Mouse (Mus musculus) left cerebral cortex, postnatal 14 days (tissue): Measurements from ENCODE around the gene Arrdc1. TPM values are rescaled to one million over a fixed set of nuclear protein-coding genes. Genes with fewer than 3 reads are reported as not detected.
"Not testable (repeated sequence)": the region's sequence is repeated elsewhere in the genome, so short reads cannot be mapped to it uniquely, and the experiment has no call there.

Experiments used
- DNase-seq, 2 experiments: peaks; one replicate each; pipeline ENCODE4 v3.0.0; 2021 to 2022; ENCODE audit warnings: low spot score in 2 of 2, mixed read lengths in 1 of 2
- intact Hi-C: fragments of 180-260 bp; cut with DNase I; formaldehyde crosslinking; loops from one replicate; pipeline ENCODE4 v1.15.1; 2025
- long read RNA-seq, 2 experiments: library from polyadenylated mRNA; stranded (forward); transcript quantifications; one replicate each; pipeline ENCODE4 v2.0.0; 2021
- total RNA-seq, 2 experiments: library from RNA; stranded (reverse); gene quantifications; 2 replicates each; pipeline ENCODE4 v1.2.3; 2021

Arrdc1 gene
- 10 to 100 TPM; 15.2 to 19.0 TPM for total RNA-seq
- long read RNA-seq, experiment 1, partial matches to known transcripts: 0 of 9 reads
- long read RNA-seq, experiment 1, other reads (novel, unspliced or antisense): 8 of 9 reads
- long read RNA-seq, experiment 2, partial matches to known transcripts: 1 of 9 reads
- long read RNA-seq, experiment 2, other reads (novel, unspliced or antisense): 6 of 9 reads

- intact Hi-C loops: no loop called here
- peak; percentile 84 to 92 for DNase-seq
These were observed at the start of gene Arrdc1 for GRCm38 (mm10) chr2:24935057-24935796. TSS of gene Arrdc1 (minus strand) at chr2:24935252.

GRCm38 (mm10) chr2:24976960-24977359 lies 41.9 kb upstream of the Arrdc1 start:
- intact Hi-C loops: no loop called here
- no peak for DNase-seq

- peak; percentile 66 to 84 for DNase-seq
These were observed 40.7 kb upstream of the Arrdc1 start, which contains the start of gene Pnpla7 for GRCm38 (mm10) chr2:24975704-24976297. TSS of gene Pnpla7 (plus strand) at chr2:24976033.

DNA sequence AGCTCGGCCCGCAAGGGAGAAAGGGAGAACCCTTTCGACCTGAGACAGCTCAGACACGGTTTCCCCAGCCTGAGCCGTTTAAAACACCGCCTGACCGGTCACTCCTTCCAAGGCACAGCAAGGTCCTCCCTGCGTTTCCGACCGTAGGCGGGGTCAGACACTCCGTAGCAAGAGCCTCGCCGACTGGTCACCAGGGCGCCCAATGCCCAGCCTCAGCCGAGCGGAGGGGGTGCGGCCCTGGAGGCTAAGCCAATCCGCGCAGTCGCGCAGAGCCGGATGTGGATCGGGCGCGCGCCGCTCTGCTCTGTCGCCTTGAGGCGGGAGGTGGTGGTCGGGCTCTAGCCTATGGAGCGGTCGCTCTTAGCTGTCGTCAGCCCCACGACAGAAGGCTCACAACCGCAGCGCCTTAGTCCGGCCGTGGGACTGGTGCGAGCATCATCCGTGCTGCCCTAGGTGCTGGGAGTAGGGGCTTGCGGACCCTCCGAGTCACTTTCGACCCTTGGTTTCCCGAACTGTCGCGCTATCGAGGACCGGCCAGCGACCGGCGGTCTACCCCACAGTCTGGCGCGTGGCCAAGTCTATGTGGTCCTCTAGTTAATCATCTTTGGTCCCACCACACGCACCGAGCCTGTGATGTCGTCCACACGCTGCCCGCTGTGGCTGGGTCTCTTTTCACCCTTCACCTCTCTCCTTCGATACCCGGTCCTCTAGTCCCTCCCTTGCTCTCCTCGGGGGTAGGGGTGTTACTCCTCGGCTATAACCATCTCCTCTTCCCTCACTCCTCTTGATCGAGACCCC lies 40.1 kb upstream of the Arrdc1 start, which contains the start of gene Mrpl41:
Gene Mrpl41, minus strand, starts transcription at position 193 of the 798 bp plus-strand sequence.
- intact Hi-C loops: no loop called here
- peak; percentile 98 for DNase-seq

More at GRCm38 (mm10) chr2:24975704-24976297, 40.7 kb upstream of the Arrdc1 start, which contains the start of gene Pnpla7:
- intact Hi-C loops: no loop called here

DNA sequence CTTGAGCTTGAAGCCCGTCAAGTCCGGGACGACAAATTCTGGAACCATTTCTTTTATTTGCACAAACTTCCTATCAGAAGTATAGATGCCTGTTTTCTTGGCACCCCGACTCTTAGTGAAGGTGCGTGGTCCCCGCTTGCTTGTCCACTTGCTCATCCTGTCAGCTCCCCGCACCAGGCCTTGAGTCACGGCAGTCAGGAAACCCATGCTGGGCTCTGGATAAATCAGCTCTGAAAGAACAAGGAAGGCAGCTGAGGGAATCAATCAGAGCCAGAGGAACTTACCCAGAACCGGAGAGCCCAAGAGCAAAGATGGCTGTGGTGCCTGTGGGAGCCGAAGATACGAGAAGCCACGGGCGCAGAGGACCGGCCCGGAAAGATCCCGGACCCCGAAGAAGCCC lies 39.4 kb upstream of the Arrdc1 start:
- intact Hi-C loops: not testable (repeated sequence)
- peak in 1 of 2 experiments; percentile 16 for DNase-seq

- intact Hi-C loops: no loop called here
- no peak for DNase-seq
These were observed 35.3 kb upstream of the Arrdc1 start for GRCm38 (mm10) chr2:24970386-24970785.

DNA sequence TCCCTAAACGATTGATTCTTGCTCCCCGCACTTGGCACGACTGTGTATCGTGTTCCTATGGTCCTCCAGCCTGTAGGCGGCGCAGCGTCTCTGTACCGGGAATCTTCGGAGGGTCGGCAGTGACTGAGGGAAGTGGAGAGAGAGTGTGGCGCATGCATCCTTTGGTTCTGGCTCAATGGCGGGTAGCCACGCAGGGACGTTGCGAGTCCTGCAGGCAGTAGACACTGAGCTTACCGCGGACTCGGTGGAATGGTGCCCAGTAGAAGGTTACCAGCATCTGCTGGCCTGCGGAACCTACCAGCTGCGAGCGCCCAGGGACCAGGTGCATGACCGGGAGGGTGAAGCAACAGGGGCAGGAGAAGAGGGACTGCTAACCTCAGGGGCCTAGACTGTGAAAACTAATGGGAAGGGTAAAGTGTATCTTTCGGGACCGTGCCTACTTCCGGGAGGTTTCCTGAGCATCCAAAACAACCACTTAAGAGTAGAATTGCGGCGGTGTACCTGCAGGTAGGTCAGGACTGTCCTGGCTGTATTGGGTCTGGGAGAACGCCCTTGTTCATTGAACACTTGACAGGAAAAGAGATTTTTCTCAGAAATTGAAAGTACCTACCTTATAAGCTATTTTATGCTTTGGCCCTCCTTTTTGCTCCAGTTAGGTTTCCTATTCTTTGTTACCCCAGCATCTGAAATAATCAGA lies 27.4 kb upstream of the Arrdc1 start, which contains the start of gene Dph7:
Gene Dph7, plus strand, starts transcription at position 97 of the 697 bp plus-strand sequence.
- intact Hi-C loops: loop anchor here (5.0 kb wide), 1 partner anchor 220 kb away; the partner anchor contains the start of gene Nrarp
- peak; percentile 89 to 91 for DNase-seq

DNA sequence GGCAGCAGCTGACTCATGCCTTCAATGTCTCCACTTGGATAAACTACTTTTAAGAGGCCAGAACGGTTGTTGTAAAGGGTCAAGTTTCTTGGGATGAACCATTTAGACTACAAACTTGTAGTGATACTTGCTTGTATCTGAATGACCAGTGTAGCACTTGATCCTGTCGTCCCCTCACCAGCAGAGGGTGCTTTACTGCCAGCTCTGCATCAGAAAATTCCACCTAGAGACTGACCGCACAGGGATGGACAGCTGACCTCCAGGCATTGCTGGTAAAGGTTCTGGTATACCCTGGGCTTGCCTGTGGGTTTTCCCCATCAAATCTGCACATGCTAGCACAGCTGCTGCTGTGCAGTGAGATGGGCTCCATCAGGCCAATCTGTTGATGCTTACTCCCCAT lies 25.9 kb upstream of the Arrdc1 start:
- intact Hi-C loops: loop anchor here (5.0 kb wide), 1 partner anchor 221 kb away; the partner anchor contains the start of gene Nrarp
- DNase-seq: peak; percentile 45 to 49

DNA sequence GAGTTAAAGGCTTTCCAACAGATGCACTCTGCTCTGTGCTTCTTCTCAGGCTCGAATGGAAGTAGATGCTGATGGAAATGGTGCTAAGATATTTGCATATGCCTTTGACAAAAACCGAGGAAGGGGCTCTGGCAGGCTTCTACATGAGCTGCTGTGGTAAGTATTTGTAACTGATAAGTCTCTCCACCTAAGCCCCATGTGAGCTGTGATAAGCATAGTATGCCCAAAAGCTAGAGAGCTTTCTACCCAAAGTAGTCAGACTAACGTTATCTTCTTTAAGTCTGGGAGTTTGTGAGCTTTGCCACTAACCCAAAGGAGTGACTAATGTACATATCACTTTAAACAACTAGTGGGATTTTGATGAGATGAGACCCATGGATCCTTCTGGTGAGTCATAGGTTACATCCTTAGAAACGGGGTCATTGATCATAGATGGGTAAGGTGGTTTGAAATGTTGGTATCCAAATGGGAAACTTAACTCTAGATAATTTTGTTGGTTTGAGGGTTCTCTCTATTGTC lies 17.5 kb upstream of the Arrdc1 start:
- intact Hi-C loops: no loop called here
- no peak for DNase-seq

DNA sequence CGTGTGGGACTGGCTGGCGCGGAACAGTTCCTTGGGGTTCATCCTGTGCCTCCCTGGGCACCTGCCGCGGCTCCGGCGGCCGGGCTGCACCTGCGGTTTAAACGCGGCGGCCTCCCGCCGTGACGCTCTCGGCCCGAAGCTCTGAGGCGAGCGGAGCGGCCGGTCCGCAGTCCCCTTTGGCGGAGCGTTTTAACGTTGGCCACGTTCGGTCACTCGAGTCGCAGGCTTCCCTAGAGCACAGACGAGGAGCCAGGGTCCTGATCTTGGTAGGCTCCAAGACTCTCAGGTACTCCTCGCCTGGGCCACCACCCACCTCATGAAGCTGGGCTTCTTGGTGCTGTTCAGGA lies 15.1 kb upstream of the Arrdc1 start:
- no peak for DNase-seq
- intact Hi-C loops: no loop called here

DNA sequence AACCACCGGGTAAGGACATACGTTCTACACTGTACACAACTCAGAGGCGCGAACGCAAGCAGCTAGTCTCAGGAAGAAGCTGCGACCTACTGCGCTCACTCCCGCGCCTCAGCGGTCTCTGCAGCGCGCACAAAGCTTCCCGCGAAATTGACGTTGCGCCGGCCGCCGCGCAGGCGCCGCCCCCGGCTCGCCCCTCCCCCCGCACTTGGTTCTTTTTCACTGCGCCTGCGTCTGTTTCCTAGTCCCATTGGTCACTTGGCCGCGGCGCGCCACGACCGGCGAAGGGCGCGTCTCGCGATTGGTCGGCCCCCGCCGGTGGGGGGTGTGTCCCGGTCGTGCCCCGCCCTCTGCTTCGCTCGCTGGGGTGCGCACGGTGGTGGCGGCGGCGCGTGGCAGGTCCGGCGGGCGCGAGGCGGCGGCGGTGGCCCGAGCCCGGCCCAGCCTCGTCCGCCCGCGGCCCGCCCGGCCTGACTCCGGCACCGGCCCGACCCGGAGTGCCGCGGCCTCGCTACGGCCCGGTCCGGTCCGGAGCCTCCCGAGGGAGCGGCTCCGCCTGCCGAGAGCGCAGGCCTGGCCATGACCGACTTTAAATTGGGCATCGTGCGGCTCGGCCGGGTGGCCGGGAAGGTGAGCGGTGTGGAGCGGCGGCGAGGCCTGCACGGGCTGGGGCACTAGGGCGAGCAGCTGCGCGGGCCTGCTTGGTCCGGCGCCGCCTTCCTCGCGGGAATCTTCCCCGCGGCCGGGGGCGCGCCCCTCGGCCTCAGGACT lies 14.6 kb upstream of the Arrdc1 start, which contains the start of gene Zmynd19:
Gene Zmynd19, plus strand, starts transcription at position 372 of the 768 bp plus-strand sequence.
- DNase-seq: peak; percentile 98
- intact Hi-C loops: no loop called here

GRCm38 (mm10) chr2:24944304-24944703 lies 9.3 kb upstream of the Arrdc1 start:
- DNase-seq, intact Hi-C loops: not testable (repeated sequence)

DNA sequence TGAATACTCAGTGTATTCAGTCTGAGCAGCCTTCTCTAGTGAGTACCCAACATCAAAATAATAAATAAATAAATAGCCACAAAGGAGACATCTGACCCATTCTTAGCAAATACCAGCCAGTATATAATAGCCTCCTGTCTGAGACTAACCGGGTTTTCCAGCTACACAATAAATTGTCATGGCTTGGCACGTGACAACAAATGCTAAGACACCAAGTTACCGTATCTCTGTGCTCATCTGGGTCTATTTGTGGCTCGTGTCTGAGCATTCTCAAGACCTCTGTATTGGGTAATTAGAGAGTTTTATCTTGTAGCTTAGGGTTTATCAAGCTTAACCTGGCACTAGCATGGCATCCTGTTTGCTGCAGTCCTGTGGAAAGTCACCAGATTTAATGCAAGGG lies 7.0 kb upstream of the Arrdc1 start:
- no peak for DNase-seq
- intact Hi-C loops: no loop called here

DNA sequence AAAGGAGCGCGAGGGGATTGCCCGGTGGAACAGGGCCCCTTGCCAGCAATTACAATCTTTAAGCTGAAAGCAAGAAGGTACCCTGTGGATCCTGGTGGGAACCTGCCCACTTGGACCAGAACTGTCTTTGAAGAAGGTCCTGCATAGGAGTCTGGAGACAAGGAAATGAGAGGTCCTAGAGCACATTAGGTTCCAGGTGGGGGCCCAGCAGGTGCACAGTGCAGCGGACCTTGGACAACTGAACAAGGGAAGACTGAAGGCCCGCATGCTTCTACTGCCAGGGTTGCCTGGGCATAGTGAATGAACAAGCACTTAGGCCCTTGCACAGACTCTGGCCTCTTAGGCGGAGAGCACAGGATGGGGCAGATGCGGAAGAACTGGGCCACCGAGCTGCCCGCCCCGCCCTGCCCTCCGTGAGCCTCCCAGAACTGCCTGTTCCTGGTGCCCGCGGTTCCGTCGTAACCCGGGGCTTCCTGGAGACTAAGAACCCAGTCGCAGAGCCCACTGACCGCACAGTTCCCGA lies 550 bp downstream of the Arrdc1 start:
- intact Hi-C loops: no loop called here
- peak in 1 of 2 experiments; percentile 23 for DNase-seq

GRCm38 (mm10) chr2:24929593-24929992 lies 5.5 kb downstream of the Arrdc1 start:
- no peak for DNase-seq
- intact Hi-C loops: no loop called here

- DNase-seq: no peak
- intact Hi-C loops: no loop called here
These were observed 5.9 kb downstream of the Arrdc1 start for GRCm38 (mm10) chr2:24929119-24929518.

DNA sequence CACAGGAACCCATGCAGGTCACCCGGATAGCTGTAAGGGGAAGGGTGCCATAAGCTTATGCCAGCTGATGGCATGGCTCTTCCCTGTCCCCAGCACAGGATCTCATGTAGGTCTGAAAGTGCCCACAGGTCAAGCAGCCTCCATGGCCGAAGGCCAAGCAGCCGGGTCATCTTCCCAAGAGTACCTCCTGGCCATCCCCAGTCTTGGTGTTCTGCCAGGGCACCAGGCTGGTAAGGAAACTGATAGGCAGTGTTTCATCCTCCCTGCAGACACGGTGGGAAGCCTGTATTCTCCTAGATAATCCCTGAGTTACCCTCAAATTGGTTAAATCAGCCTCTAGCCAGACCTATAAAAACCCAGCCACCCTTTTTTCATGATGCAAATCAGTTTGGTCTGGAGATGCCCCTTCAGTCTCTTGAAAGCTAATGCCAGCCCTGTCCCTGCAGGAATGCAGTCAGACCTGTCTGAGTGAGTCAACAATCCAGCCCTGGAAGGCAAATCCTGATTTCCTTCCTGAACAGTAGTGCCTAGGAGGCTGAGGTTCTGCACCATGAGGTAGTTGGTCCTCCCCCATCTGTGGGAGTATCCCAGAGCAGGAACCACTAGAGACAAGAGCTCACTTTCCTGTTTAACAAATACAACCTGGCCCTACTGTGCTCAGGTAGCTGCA lies 7.1 kb downstream of the Arrdc1 start:
- no peak for DNase-seq
- intact Hi-C loops: no loop called here
